Mouse (Mus musculus) C2C12 (cell line): ENCODE data around the gene AL732309.1. TPM values are rescaled to one million over a fixed set of nuclear protein-coding genes. Genes with fewer than 3 reads are reported as not detected.
A peak's percentile ranks its signal among the peaks of the same experiment; 100 is the strongest.

ENCODE experiments used
- H3K27me3 ChIP-seq: one replicate; pipeline ENCODE4 v1.6.1; 2011; ENCODE audit not compliant: control insufficient read depth, insufficient read depth, insufficient read length
- H3K36me3 ChIP-seq: one replicate; pipeline ENCODE4 v1.6.1; 2011; ENCODE audit not compliant: control insufficient read depth, insufficient read depth
- H3K4me3 ChIP-seq: one replicate; pipeline ENCODE4 v1.5.1; 2011; ENCODE audit warnings: mild to moderate bottlenecking, control low read depth; ENCODE audit not compliant: poor library complexity, insufficient read depth, severe bottlenecking
- H3K79me2 ChIP-seq: one replicate; pipeline ENCODE4 v1.6.1; 2011; ENCODE audit not compliant: control insufficient read depth, insufficient read depth
- H3K79me3 ChIP-seq: one replicate; pipeline ENCODE4 v1.6.1; 2011; ENCODE audit warnings: low read depth, control low read depth
- H3ac ChIP-seq: one replicate; pipeline ENCODE3; 2011; ENCODE audit warnings: low read depth; ENCODE audit not compliant: control insufficient read depth, insufficient read length
- CEBPB ChIP-seq: IDR thresholded peaks from one replicate; pipeline ENCODE4 v1.6.1; 2011; ENCODE audit warnings: low read depth, mild to moderate bottlenecking, control low read depth, moderate library complexity
- CTCF ChIP-seq: IDR thresholded peaks from one replicate; pipeline ENCODE4 v1.5.1; 2011; ENCODE audit not compliant: control insufficient read depth, insufficient read depth, insufficient read length
- FOSL1 ChIP-seq: IDR thresholded peaks from one replicate; pipeline ENCODE4 v1.8.0; 2011; ENCODE audit warnings: mild to moderate bottlenecking, low read length; ENCODE audit not compliant: poor library complexity, insufficient read depth, severe bottlenecking
- MAX ChIP-seq: IDR thresholded peaks from one replicate; pipeline ENCODE4 v1.6.1; 2011; ENCODE audit warnings: mild to moderate bottlenecking, control low read depth
- MYOD1 ChIP-seq: IDR thresholded peaks from one replicate; pipeline ENCODE4 v1.6.1; 2011; ENCODE audit warnings: low read depth; ENCODE audit not compliant: control insufficient read depth, insufficient read length
- MYOG ChIP-seq: IDR thresholded peaks from one replicate; pipeline ENCODE4 v1.6.1; 2011; ENCODE audit not compliant: control insufficient read depth, insufficient read length; ENCODE audit errors: extremely low read depth
- USF1 ChIP-seq: IDR thresholded peaks from one replicate; pipeline ENCODE4 v1.6.1; 2011; ENCODE audit warnings: low read depth, mild to moderate bottlenecking, control low read depth, moderate library complexity
- polyA plus RNA-seq: library from polyadenylated mRNA; unstranded; fragments of >200 nt; fragmentation: generic; extraction: Trizol; gene quantifications from one replicate; pipeline ENCODE4 v1.2.1, GENCODE M21; 2012; ENCODE audit warnings: missing spikeins

Gene AL732309.1
- polyA plus RNA-seq, 1 experiment: 3.9 TPM

DNA sequence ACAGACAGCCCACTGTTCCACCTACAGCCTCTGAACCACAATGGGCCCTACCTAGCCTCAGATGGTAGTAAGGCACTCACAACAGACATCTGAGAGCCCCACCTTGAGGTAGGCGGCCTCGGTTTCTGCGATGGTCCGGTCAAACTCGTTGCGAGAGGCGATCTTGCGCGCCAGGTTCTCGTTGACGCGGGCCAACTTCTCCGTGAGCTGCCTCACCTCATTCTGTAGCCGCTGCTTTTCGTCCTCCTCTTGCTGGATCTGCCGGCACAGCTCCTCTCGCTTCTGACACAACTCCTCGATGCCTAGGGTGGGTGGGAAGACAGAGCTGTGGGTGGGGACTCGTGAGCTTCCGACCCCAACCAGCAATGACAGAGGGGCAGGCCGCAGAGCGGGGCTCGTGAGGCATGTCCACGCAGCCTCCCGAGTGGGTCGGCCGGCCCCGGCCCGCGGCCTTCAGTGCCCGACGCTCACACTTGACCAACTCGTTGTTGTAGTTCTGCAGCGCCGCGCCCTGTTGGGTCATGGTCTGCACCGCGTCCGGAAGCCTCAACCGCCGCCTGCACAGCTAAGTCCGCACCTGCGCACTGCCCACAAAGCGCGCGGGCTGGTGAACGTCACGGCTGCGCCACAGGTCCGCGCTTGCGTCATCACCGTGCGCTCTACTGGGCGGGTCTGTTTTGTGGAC is 25.3 kb upstream of the AL732309.1 start, which contains the start of the genes Ssna1 and Anapc2:
Ssna1 (minus strand) TSS at position 612 of the 685 bp plus-strand sequence.
Anapc2 (plus strand) TSS at position 652 of the 685 bp plus-strand sequence.
- H3K27me3 ChIP-seq: no peaks in the 10 kb centered on the region
- peaks cover 31% of the 10 kb centered on the region for H3K79me3 ChIP-seq
- H3ac ChIP-seq: peak within 1 kb of the TSS; percentile 94
- H3K4me3 ChIP-seq: peak within 1 kb of the TSS; percentile 97
- peak; percentile 38 for TF ChIP-seq CEBPB
- no peak for TF ChIP-seq FOSL1
- TF ChIP-seq MAX: no peak
- no peak for TF ChIP-seq USF1
- peak; percentile 15 for TF ChIP-seq MYOD1
- TF ChIP-seq MYOG: no peak
- TF ChIP-seq CTCF: peak; percentile 76
- peaks cover 58% of the 10 kb centered on the region for H3K36me3 ChIP-seq
- H3K79me2 ChIP-seq: peaks cover 63% of the 10 kb centered on the region

DNA sequence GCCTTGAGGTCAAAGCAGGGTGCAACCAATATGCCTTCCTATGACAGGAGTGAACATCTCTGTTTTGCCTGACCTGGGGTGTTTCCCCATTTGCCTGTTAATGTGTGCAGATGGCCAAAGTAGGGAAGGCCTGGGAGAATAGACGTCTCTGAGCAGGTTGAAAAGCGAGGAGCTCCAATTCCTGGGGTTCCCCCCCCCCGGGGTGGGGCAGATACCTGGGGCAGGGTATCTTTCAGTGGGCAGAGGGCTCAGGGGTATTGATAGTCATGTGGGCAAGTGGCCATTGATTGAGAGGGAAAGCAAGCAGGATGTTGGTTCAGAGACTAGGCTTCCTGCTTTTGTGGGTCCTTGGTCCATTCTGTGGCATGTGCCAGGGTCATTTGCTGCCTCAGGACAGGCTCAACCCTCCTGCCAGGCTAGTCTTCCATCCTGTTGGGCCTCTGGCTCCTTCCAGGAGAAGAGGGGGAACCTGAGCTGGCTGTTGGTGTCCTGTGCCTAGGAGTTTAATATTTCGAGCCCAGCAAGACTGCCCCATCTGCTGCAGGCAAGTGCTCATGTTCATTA is 21.2 kb upstream of the AL732309.1 start:
- H3K4me3 ChIP-seq: no peak overlapping the region
- no peak overlapping the region for H3ac ChIP-seq
- H3K36me3 ChIP-seq: peaks cover 18% of the 10 kb centered on the region
- H3K27me3 ChIP-seq: no peaks in the 10 kb centered on the region
- TF ChIP-seq MYOD1 (no peak), MAX (no peak), CTCF (no peak), CEBPB (no peak), FOSL1 (no peak), MYOG (no peak), USF1 (no peak)
- peaks cover 22% of the 10 kb centered on the region for H3K79me3 ChIP-seq
- peaks cover 79% of the 10 kb centered on the region for H3K79me2 ChIP-seq

DNA sequence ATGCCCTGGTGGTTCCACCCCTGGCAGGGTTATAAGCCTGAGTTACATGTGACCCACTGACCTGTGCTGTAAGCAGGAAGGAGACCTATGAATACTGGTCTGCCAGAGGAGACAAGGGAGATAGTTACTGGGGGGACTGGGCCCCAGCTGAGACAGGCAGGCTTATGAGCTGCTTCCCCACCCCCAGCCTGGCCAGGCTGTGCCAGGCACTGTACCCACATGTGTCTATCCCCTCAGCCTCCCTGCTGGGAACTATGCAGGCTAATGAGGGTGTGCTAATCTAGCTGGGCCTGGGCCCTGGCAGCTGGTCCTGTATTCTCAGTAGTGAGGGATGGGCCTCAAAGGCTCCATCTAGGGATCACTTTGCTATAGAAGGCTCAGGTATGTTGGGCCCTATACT is 20.6 kb upstream of the AL732309.1 start:
- no peak for TF ChIP-seq FOSL1
- TF ChIP-seq USF1: no peak
- no peak for TF ChIP-seq MAX
- Histone ChIP-seq H3ac (no peak overlapping the region), H3K36me3 (peaks cover 18% of the 10 kb centered on the region), H3K27me3 (no peaks in the 10 kb centered on the region), H3K79me3 (peaks cover 19% of the 10 kb centered on the region), H3K79me2 (peaks cover 76% of the 10 kb centered on the region), H3K4me3 (no peak overlapping the region)

DNA sequence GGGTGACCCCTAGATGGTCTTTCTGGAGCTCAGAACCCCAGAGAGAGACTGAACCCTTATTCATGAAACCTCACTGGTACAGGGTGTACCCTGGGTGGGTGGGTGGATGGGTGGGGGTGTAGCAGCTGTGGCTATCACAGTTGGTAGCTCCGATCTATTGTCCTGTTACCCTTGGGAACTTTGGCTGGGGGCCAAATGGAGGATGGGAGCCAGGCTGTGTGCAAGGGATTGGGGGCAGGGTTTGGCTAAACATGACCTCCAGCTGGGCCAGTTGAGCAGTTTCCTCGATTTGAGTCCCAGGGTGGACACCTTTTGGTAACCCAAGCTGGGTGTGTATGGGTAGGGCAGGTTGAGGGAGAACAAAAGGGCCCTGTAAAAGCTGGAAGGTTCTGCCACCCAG is 20.1 kb upstream of the AL732309.1 start:
- H3K36me3 ChIP-seq: peaks cover 18% of the 10 kb centered on the region
- peaks cover 19% of the 10 kb centered on the region for H3K79me3 ChIP-seq
- H3ac ChIP-seq: no peak overlapping the region
- peaks cover 71% of the 10 kb centered on the region for H3K79me2 ChIP-seq
- no peak for TF ChIP-seq MAX
- TF ChIP-seq USF1: no peak
- TF ChIP-seq MYOG: no peak
- TF ChIP-seq CTCF: no peak
- TF ChIP-seq CEBPB: no peak
- TF ChIP-seq MYOD1: no peak
- no peak for TF ChIP-seq FOSL1
- no peaks in the 10 kb centered on the region for H3K27me3 ChIP-seq
- H3K4me3 ChIP-seq: no peak overlapping the region

DNA sequence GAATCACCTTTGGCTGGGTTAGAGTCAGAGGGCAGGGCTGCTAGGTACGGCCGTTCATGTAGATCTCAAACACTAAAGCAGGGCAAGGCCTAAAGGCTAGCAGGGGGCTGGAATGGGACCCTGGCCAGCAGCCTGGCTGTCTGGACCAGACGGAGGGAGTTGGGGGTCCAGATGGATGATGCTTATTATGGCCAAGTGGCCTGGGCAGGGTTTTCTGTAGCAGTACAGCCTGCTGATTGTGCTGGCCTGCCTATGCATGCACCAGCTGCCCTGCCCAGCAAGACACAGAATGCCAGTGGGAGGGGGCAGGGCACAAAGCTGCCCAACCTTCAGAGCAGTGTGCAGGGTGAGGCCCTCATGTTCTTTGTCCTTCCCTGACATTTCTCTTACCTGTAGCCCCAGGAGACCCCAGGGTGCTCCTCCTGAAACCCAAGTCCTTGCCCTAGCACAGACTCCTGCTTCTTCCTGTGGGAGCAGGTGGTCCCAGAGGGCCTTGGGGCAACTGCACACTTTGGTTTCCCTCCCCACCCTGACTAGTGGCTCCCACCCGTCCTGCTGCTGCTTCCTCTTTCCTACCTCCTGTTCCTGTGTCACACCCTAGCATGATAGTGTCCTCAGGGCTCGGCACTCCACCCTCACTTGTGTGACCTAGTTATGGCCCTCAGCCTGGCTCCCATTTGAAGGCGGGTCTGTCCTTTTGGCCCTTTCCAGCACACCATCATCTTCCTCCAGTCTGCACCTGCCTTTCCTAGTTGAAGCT is 19.4 kb upstream of the AL732309.1 start:
- H3ac ChIP-seq: peak overlapping the region; percentile 21
- H3K27me3 ChIP-seq: no peaks in the 10 kb centered on the region
- no peak overlapping the region for H3K4me3 ChIP-seq
- H3K36me3 ChIP-seq: peaks cover 16% of the 10 kb centered on the region
- TF ChIP-seq USF1 (no peak), FOSL1 (no peak), CEBPB (no peak), MAX (no peak), CTCF (no peak), MYOD1 (no peak), MYOG (no peak)
- H3K79me3 ChIP-seq: peaks cover 13% of the 10 kb centered on the region
- peaks cover 64% of the 10 kb centered on the region for H3K79me2 ChIP-seq
